Mouse (Mus musculus): ENCODE measurements at regions not wholly inside any gene's neighbourhood (a gene's known extent, or its start where the extent isn't known, plus 50 kb on each side); places are given as distances from the start of the nearest gene placed in this dataset.

DNA sequence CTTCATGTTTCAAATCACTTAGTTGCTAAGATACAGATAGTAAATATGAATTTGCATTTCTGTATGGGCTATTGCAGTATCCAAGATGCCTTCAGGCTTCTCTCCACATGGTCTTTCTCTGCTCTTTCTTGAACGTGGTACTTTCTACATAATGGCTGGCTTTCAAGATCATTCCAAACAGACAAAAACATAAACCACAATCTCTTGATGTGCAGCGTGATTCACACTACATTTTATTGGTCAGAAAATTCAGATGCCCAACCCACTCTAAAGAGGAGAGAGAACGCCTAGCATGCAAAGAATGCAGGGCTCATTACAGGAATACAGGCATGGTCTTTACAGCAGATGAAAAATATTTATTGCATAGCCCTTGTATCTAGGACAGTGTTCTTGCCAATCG is 235.2 kb downstream of the Papss1 start:
- no peak for DNase-seq (ENCODE audit: low read depth, low spot score)

DNA sequence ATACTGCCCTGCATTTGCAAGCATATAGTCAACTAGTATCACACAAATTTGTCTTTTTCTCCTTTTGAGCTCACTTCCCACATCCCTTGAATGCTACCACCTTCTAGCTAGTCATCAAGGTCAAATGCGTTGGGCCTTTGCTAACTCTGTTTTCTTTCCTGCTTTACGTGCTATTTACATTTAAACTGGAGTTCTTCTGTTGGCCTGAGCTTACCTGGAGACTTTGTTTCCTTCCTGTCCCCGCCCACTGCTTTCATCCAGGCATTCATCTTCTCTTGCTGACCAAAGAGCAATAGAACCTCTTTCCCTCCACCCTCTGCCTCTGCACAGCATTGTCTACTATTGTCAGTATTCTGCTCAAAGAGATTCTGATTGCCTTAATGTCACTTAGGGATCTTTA is 237.0 kb downstream of the Papss1 start:
- no peak for DNase-seq (ENCODE audit: low read depth, low spot score)

GRCm38 (mm10) chr3:131802841-131803240 is 238.3 kb downstream of the Papss1 start:
- DNase-seq (ENCODE audit: low read depth, low spot score), result no peak

DNA sequence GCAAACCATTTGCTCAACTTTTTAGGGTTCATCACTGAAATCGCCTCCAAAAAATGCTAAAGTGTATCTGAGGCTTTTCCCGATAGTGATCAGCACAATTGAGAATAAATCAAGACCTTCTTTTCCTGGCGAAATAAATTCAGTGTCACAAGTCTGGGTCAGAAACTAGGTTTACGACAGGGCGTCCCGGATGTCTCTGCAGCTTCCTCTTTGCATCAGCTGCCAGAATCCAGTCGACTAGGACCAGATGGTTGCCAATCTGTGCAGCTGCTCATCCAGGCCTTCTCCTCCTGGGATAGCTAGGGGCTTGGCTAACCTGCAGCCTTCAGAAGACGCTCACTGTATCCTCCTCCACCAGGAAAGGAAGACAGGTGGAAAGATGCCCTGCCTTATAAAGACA is 243.6 kb downstream of the Papss1 start:
- DNase-seq (ENCODE audit: low read depth, low spot score), result peak; percentile 16

DNA sequence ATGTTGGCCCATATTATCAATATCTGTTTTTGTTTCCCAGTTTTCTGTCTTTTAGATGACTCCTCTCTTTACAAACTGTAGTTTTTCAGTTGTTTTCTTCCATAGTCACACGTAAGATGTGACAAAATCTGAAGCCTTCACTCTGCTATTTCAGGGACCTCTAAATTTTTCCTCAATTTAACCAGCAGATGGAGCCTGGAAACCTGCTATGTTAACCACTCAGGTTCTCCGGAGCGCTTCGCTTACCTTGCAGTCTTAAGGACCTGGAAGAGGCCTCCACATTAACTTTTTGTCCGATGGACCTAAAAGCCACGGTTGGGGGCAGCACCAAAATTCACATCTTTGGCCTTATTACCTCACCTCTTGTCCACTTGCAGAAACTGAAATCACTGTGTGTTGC is 248.4 kb downstream of the Papss1 start:
- DNase-seq (ENCODE audit: low read depth, low spot score), result peak; percentile 22

DNA sequence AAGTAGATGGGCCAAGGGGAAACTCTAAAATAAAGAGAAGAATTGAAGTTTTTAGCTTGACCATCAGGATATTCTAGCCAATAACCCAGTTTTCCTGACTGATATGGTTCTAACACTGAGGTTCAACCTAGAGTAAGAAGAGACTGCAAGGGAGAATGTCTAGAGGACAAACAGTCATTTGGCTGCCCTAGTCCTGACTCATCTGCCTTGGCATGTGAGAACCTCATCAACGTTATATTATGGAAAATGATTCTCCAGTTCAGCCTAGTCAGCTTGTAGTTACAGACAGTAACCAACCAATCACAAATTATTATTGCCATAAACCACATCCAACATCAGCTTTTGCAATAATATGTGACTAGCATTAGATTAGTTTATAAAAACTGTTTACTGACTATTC is 254.2 kb downstream of the Papss1 start:
- DNase-seq (ENCODE audit: low read depth, low spot score), result no peak

DNA sequence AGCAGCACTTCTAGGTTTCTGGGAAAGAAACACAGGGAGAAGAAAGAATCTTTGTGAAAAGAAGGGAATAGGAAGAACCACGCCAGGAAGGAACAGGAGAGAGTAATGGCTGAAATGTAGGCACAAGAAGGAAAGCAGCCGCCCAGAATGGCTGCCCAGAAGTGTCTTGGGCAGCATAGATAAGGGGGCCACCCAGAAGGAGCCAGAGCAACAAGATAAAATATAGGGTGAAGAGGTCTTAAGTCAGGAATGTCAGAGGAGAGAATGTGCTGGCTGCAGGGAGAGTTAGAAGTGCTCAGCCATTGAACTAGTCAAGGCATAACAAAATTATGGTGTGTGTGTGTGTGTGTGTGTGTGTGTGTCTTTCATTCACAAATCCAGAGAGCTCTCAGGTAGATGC is 227.7 kb upstream of the Dkk2 start:
- no peak for DNase-seq (ENCODE audit: low read depth, low spot score)

- no peak for DNase-seq (ENCODE audit: low read depth, low spot score)
Measured at GRCm38 (mm10) chr3:131859083-131859482, 226.0 kb upstream of the Dkk2 start.

- DNase-seq (ENCODE audit: low read depth, low spot score), result no peak
Measured at GRCm38 (mm10) chr3:131865106-131865505, 220.0 kb upstream of the Dkk2 start.

DNA sequence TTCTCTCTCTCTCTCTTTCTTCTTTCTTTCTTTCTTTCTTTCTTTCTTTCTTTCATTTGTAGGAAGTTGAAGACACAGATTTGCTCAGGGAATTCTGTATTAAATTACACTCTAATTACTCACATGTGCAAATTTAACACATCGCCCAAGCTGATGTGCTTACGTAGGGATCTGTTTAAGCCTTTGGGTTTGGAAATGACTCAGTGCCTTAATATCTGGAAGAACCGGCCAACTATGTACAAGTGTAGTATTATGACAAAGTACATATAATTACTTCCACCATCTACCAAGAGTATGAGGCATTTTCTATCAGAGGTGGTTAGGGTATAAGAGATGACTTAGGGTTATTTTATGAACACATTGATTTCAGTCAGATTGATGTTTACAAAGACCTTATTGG is 217.8 kb upstream of the Dkk2 start:
- no peak for DNase-seq (ENCODE audit: low read depth, low spot score)

- DNase-seq (ENCODE audit: low read depth, low spot score), result no peak
Measured at GRCm38 (mm10) chr3:131868219-131868964, 216.7 kb upstream of the Dkk2 start.

DNA sequence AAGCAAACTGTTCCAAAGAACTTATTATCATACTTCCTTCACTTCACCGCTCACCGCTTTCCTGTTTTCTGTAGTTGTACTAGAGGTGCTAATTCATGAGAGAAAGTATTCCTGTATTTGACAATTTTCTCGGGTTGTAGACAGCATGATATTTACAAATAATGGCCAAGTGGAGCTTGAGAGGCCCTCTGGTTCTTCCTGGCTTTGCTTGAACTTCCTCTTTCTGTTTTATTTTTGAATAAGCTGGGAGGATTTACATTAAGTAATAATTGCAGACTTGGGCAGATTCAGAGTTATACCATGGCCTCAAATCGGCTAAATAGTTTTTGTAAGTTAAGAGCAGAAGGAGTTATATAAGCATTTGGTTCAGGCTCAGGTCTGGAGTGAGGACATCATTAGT is 215.8 kb upstream of the Dkk2 start:
- no peak for DNase-seq (ENCODE audit: low read depth, low spot score)

GRCm38 (mm10) chr3:131882667-131883066 is 202.4 kb upstream of the Dkk2 start:
- DNase-seq (ENCODE audit: low read depth, low spot score), result no peak

- no peak for DNase-seq (ENCODE audit: low read depth, low spot score)
Measured at GRCm38 (mm10) chr3:131886470-131886869, 198.6 kb upstream of the Dkk2 start.

DNA sequence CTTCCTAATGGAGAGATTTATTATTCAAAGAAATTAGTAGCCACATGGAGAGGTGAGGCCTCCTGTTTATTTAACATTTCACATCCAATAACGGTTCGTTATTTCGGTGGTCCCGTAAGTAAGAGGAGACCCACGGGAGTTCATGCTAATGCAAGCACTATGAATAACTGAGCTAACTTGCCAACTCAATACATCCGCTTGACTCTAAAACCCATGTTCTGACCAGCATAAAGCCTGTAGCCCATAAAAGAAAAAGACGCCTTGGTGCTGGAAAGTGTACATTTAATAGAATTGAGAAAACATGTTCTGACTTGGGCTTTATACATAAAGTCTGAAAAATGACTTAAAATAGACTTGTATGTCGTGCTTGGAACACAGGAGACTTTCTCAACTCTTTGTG is 198.1 kb upstream of the Dkk2 start:
- no peak for DNase-seq (ENCODE audit: low read depth, low spot score)

GRCm38 (mm10) chr3:131887670-131888069 is 197.4 kb upstream of the Dkk2 start:
- DNase-seq (ENCODE audit: low read depth, low spot score), result no peak

GRCm38 (mm10) chr3:131891941-131892340 is 193.2 kb upstream of the Dkk2 start:
- no peak for DNase-seq (ENCODE audit: low read depth, low spot score)

GRCm38 (mm10) chr3:131893061-131893804 is 191.9 kb upstream of the Dkk2 start:
- no peak for DNase-seq (ENCODE audit: low read depth, low spot score)

GRCm38 (mm10) chr3:131895057-131895456 is 190.0 kb upstream of the Dkk2 start:
- DNase-seq (ENCODE audit: low read depth, low spot score), result no peak

GRCm38 (mm10) chr3:131913534-131913933 is 171.6 kb upstream of the Dkk2 start:
- DNase-seq (ENCODE audit: low read depth, low spot score), result no peak

DNA sequence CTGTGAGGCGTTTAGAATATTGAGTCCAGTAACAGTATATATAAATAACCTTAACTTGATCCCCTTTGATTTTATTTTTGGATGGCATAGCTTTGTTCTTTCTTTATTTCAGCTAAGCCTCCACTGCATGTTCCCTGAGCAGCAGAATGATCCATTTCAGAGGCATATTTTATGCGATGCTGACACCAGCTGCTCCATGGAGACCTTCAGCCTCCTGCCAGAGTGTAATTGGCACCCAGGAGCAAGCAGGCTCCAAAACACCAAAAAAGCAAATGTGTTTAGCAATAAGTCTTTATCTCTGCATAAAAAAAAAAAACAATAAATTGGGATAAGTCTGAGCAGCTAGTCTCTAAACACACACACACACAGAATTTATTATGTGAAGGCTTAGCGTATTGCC is 170.7 kb upstream of the Dkk2 start:
- DNase-seq (ENCODE audit: low read depth, low spot score), result peak; percentile 15

DNA sequence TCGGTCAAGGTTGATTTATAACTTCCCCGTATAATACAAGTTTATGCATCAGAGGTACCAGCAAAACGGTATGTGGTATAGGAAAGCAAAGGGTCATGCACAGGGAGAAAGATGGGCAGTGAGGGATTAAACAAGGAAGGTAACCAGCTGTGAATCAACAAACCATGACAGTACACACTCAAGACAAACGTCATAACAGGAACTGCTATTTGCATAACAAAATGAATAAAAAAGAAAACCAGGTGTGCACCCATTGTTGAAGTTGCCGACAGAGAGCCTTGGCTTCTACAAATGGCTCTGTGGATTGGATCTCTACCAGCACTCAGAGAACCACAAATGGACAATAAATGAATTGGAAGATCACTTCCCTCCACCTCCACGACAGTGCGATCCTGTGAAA is 170.1 kb upstream of the Dkk2 start:
- DNase-seq (ENCODE audit: low read depth, low spot score), result no peak

Measured in telencephalon, adult 2 months (tissue).